Mouse (Mus musculus) monocyte, adult 2 months (primary cell): ENCODE data around the gene Nectin4.

Source experiments
- DNase-seq, 2 experiments: peaks; one replicate each; pipeline ENCODE4 v3.0.0; 2022; ENCODE audit warnings: low spot score in 2 of 2, low read depth in 1 of 2

Gene Nectin4

DNA sequence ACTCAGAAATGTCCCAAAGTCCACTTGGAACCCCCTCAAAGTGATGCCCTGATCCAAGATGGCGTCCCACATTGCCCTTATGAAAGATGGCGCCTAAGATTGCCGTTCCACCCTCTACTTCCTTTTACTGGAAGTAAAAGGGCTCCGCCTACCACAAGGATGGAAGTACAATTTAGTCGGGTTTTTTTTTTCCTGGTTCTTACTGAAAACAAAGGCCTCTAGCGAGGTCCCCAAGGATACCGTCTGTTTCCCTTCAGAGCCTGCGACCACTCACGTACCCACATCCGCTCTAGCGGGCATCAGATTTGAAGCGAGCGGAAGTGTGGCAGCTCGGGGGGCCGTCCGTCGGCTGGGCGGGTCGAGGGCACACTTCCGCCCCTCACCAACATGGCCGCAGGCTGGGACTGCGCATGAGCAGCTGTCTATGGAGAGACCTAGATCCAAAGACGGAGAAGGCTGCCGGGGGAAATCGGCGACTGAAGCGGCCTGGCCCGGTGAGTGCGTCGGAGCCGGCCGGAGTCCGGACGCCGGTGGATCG lies 41.1 kb downstream of the Nectin4 start, which contains the start of gene Usf1:
Gene Usf1 (plus strand): TSS at position 367 of the 538 bp plus-strand sequence.
- peak; percentile 78 to 92 for DNase-seq

DNA sequence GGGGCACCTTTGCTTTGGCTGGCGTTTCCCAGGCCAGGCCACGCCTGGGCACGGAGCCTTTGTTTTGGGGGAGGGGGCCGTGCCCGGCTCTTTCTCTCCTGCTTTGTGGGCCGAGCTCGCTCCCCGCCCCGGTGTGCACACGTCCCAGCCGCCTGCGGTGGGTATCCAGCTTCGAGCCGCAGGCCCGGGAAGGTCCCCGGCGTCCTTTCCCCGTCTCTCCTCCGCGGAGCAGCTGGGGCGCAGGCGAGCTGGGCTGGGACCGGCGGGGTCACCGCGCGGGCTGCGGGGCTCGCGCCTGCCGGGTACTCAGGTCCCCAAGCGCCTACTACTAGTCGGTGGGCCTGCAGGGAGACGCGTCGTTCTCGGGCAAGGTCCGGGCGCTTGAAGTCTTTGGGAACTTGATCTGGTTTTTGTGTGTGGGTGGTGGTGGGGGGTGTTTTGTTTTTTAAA lies 41.6 kb downstream of the Nectin4 start:
- no peak for DNase-seq

- DNase-seq = peak in 1 of 2 experiments; percentile 41
These were observed 42.1 kb downstream of the Nectin4 start for GRCm38 (mm10) chr1:171412001-171412441.

GRCm38 (mm10) chr1:171412446-171412845 lies 42.5 kb downstream of the Nectin4 start:
- no peak for DNase-seq

- no peak for DNase-seq
These were observed 43.7 kb downstream of the Nectin4 start for GRCm38 (mm10) chr1:171413608-171414007.

- no peak for DNase-seq
These were observed 48.8 kb downstream of the Nectin4 start, which contains the start of gene Tstd1 for GRCm38 (mm10) chr1:171418660-171419059. Tstd1 (plus strand) TSS chr1:171418872.

- no peak for DNase-seq
These were observed 49.5 kb downstream of the Nectin4 start for GRCm38 (mm10) chr1:171419291-171419882.

DNA sequence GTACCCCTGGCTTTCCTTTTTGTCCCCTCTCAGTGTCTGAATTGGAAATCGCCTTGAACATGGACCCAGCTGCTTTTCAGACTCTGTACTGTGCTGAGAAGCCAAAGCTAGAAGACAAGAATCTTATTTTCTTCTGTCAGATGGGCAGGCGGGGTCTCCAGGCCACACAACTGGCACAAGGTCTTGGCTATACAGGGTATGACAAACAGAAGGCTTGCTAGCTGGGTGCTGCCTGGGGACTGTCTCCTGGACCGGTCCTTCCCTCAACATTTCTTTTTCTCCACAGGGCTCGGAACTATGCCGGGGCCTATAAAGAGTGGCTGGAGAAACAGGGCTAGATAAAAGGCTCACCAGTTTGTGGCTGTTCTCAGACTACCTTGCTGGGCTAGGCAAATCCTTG lies 50.0 kb downstream of the Nectin4 start:
- no peak for DNase-seq

DNA sequence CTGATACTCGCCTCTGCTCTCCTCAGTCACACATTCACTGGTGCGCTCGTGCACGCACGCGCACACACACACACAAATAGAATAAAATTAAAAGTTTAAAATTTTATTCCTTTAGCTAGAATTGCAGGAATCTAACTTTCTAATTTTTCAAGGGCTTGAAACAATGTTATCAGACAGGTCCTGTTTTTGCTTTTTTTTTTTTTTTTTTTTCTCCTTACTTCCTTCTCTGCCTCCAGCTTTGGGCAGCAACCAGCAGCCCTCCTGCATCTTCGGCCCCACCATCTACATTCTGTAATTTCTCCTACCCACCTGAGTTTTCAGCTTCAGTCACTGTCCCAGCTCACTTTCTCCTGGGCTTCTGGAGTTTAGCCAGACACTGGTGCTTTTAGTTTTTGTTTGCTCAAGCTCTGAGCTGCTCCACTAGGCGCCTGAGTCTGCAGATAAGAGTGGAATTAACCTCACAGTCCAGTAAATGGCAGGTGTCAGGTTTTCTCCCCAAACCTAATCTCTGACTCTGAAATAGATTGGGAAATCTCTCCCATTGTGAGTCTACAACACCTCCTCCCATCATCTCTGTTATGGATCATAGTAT lies 52.7 kb downstream of the Nectin4 start:
- no peak for DNase-seq

DNA sequence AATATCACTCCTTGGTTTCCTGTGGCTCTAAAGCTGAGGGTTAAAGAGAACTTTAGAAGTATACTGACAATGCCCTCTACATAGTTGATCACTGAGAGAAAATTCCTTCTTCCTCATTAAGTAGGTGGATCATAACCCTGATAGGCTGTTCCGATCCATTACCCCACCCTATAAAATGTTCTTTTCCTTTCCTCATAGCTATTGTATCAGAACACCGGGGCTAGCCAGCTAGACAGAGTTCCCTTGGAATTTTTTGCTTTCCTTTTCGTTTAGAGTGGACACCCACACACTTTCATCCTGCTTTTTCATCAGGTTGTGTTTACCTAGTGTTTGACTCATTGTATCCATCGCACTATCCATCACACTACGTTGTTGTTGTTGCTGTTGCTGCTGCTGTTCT lies 54.7 kb downstream of the Nectin4 start:
- DNase-seq = no peak

DNA sequence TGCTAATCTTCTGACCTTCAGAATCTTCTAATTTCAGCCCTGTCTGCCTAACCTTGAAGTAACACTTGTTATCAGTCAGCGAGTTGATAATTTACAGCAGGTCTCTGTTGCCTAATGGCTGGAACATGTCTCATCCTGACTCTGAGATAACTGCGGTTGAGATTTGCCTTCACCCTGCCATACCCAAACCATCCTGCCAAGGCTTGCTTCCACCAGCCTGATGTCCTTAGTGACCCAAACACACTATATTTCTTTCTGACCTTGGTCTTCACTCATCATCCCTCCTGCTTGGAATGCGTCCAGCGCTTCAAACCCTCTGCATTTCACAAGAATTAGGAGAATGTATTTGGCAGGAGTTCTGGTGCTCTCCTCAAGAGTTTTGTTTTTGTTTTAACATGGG lies 55.2 kb downstream of the Nectin4 start:
- DNase-seq = no peak

GRCm38 (mm10) chr1:171432158-171432557 lies 62.3 kb downstream of the Nectin4 start:
- no peak for DNase-seq

DNA sequence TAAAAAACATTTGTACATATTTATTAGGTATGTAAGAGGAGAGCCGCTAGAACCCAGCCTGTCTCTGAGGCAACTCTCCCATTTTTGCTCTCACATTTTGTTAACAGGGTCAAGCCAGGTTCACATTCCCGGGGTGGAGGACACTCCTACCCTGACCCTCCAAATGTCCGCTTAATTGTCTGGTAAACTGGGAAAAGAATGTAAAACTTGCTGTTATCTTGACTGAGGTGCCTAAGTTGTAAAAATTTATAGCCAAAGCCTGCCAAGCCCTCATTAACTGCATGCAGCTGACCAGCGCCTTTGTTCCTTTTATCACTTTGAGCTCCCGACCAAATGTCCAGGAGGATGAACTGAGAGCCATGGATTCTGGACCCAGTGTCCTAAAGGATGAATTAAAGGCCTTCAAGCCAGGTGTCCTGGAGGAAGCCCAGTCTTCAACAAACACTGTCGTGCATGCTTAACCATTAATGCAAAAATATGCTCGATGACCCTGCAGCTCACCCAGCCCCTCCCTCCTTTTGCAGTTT lies 65.5 kb downstream of the Nectin4 start:
- DNase-seq = no peak

- DNase-seq = no peak
These were observed 66.1 kb downstream of the Nectin4 start for GRCm38 (mm10) chr1:171435974-171436373.

GRCm38 (mm10) chr1:171437264-171438013 lies 67.5 kb downstream of the Nectin4 start, which contains the start of gene F11r:
F11r (plus strand) TSS chr1:171437535.
- DNase-seq = peak in 1 of 2 experiments; percentile 21
